Mouse (Mus musculus) cortical plate, adult 2 months (tissue): ENCODE data around the gene Stk24. TPM values are rescaled to one million over a fixed set of nuclear protein-coding genes. Genes with fewer than 3 reads are reported as not detected.
A peak's percentile ranks its signal among the peaks of the same experiment; 100 is the strongest.

Experiments
- H3K27ac ChIP-seq: fragments of 200-500 bp; 2 replicates; pipeline ENCODE4 v1.5.1; 2012; ENCODE audit warnings: low read length, control low read depth, inconsistent platforms; ENCODE audit not compliant: insufficient read depth
- H3K4me1 ChIP-seq: fragments of 200-500 bp; 2 replicates; pipeline ENCODE4 v1.6.1; 2011; ENCODE audit warnings: low read length; ENCODE audit not compliant: control insufficient read depth, insufficient read depth
- H3K4me3 ChIP-seq: fragments of 200-500 bp; 2 replicates; pipeline ENCODE4 v1.5.1; 2011; ENCODE audit warnings: mild to moderate bottlenecking, low read length, control low read depth; ENCODE audit not compliant: insufficient read depth
- CTCF ChIP-seq: fragments of 200-500 bp; IDR thresholded peaks from 2 replicates; pipeline ENCODE4 v1.5.1; 2011; ENCODE audit warnings: mild to moderate bottlenecking, control low read depth, low read length; ENCODE audit not compliant: insufficient read depth; ENCODE audit errors: extremely low read depth
- POLR2A ChIP-seq: fragments of 200-500 bp; IDR thresholded peaks from 2 replicates; pipeline ENCODE4 v1.6.1; 2011; ENCODE audit warnings: mild to moderate bottlenecking, low read length, control low read depth; ENCODE audit not compliant: insufficient read depth; ENCODE audit errors: extremely low read depth
- polyA plus RNA-seq: library from polyadenylated mRNA; depleted of rRNA; stranded (reverse); fragments of >200 nt; gene quantifications from 2 replicates; pipeline ENCODE4 v1.2.3, GENCODE M21; 2012

Stk24 gene
- polyA plus RNA-seq, 1 experiment: 29.0 TPM

DNA sequence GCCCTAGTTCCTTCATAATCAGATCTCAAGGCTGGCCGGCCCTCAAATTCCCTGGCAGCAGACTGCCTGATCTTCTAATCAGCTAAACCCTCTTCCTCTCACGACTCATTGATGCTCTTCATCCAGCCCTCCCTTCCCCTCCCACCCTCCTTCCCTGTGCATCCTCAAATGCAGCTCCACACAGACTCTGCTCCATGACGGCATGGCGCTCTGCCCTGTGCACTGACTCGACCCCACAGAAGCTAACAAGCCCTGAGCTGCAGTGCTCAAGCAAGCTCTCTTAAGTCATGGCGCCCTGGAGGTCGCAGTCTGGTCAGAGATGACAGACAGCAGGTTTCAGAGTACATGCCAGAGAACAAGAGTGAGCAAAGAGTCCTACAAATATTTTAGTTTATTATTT, 75.3 kb downstream of the Stk24 start:
- H3K27ac ChIP-seq: no peak overlapping the region
- TF ChIP-seq CTCF (no peak), POLR2A (no peak)
- no peak overlapping the region for H3K4me3 ChIP-seq
- no peaks in the 10 kb centered on the region for H3K4me1 ChIP-seq

DNA sequence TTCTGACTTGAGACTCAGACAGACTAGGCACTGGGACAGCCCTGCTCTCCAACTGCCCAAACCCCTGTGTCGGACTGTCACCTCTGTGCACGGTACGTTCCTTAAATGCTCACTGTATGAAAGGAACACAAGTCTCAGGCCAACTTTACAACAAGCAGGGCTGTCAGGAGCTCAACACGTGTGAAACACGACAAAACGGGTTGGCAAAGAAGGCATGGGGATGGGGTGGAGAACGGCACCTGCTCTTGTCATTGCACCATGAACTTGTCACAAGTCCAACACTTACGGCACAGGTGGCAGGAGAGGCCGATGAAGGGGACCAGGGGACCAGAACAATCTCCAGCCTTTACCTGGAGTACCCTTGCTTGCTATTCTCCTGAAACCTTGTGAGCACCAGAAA, 80.7 kb downstream of the Stk24 start:
- no peak for TF ChIP-seq CTCF
- H3K27ac ChIP-seq: no peak overlapping the region
- no peak overlapping the region for H3K4me3 ChIP-seq
- no peaks in the 10 kb centered on the region for H3K4me1 ChIP-seq

DNA sequence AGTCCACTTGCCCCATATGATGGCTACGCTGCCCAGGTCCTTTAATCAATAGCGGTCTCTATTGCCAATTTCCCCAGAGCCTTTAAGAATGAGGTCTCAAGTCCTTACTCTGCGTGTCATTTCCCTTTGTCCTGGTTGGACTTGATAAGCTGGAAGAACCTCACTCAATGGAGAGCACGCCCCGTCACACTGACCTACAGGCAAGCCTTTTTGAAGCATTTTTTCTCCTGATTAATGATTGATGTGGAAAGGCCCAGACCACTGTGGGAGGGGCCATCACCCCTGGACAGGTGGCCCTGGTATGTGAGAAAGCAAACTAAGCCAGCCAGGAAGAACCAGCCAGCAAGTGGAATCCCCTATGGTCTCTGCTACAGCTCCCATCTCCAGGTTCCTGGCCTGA, 81.3 kb downstream of the Stk24 start:
- Histone ChIP-seq H3K27ac (no peak overlapping the region), H3K4me3 (no peak overlapping the region), H3K4me1 (no peaks in the 10 kb centered on the region)
- no peak for TF ChIP-seq CTCF
- TF ChIP-seq POLR2A: no peak

- H3K4me3 ChIP-seq: no peak overlapping the region
- H3K27ac ChIP-seq: no peak overlapping the region
- TF ChIP-seq POLR2A (no peak), CTCF (no peak)
- H3K4me1 ChIP-seq: no peaks in the 10 kb centered on the region
Observed at GRCm38 (mm10) chr14:121297103-121297502, 82.7 kb downstream of the Stk24 start.

DNA sequence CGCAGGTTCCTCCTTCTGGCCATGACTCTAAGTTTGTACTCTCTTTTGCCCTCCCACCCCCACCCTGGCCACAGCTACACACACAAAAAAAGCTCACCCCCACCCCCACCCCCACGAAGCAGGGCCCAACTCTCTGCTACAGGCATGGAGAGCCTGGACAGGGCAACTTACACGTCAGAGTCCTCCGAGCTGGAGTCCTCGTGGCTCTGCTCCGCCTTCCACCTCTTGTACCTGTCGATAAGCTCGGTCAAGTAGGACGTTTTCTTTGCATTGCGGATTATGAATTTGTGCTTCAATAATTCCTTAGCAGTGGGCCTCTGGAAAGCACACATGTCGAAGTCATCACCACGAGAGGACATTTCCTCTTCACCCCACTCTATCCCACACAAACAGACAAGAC, 85.3 kb downstream of the Stk24 start:
- TF ChIP-seq CTCF (no peak), POLR2A (no peak)
- Histone ChIP-seq H3K4me1 (no peaks in the 10 kb centered on the region), H3K27ac (no peak overlapping the region), H3K4me3 (no peak overlapping the region)

DNA sequence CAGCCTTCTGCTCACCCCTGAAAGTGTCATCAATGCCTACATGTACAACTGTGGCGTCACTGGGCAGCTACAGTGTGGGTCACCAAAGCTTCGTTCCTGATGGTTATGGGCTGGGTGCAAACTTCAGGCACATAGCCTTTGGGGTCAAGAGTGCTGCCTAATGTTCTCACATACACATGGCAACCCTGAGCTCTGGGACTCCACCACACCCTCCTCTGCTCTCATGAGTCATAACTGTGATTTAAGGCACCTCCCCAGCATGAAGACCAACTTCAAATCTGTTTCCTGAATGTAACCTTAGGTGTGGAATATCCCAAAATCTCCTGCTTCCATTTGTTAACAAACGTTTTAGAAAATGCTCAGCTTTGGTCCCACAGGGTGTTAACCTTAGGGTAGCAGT, 87.4 kb downstream of the Stk24 start:
- Histone ChIP-seq H3K27ac (no peak overlapping the region), H3K4me3 (no peak overlapping the region), H3K4me1 (no peaks in the 10 kb centered on the region)
- TF ChIP-seq CTCF (no peak), POLR2A (no peak)

- Histone ChIP-seq H3K27ac (no peak overlapping the region), H3K4me3 (no peak overlapping the region), H3K4me1 (no peaks in the 10 kb centered on the region)
- TF ChIP-seq CTCF (no peak), POLR2A (no peak)
Observed at GRCm38 (mm10) chr14:121291881-121292280, 87.9 kb downstream of the Stk24 start.

DNA sequence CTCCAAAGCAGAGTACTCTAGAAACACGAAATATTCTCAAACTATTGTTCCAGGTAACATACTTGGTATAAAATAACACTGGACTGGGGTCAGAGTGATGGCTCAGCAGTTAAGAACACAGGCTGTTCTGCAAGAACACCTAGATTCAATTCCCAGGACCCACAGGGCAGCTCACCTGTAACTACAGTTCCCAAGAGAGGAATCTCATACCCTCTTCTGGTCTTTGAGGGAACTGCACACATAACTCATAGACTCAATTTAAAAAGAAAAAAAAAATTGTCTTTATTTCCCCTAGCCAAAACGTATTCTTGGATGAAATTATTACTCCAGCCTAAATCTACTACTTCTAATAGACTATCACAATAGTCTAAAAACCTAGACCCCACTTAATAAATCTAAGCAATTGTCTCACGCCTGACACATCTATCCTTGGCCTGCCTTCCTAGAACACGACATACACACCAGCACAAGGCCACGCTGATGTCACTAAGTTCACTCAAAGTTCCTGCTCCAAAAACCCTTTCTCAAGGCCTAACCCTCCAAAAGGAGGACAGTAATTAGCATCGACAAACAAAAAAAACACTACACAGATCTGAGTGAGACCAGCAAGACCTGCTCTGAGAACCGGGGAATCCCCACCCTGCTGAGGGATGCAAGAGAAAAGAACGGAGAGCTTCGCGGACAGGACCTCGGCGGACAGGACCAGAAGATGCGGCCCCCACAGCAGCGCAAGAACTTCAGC, 94.3 kb downstream of the Stk24 start:
- H3K4me1 ChIP-seq: no peaks in the 10 kb centered on the region
- no peak overlapping the region for H3K4me3 ChIP-seq
- H3K27ac ChIP-seq: no peak overlapping the region
- TF ChIP-seq POLR2A: no peak
- peak; percentile 11; the same call in 1 of the 2 replicates for TF ChIP-seq CTCF

- no peak for TF ChIP-seq POLR2A
- no peak for TF ChIP-seq CTCF
- no peak overlapping the region for H3K4me3 ChIP-seq
- no peaks in the 10 kb centered on the region for H3K4me1 ChIP-seq
- H3K27ac ChIP-seq: no peak overlapping the region
Observed at GRCm38 (mm10) chr14:121281336-121281710, 98.5 kb downstream of the Stk24 start.

- no peaks in the 10 kb centered on the region for H3K4me1 ChIP-seq
- no peak overlapping the region for H3K27ac ChIP-seq
Observed at GRCm38 (mm10) chr14:121280601-121281335, 99.0 kb downstream of the Stk24 start.

More at GRCm38 (mm10) chr14:121280601-121281335, 99.0 kb downstream of the Stk24 start:
- no peak overlapping the region for H3K4me3 ChIP-seq
- TF ChIP-seq CTCF (no peak), POLR2A (no peak)
